Mouse (Mus musculus): Measurements from ENCODE around the gene Vinac1. TPM values are rescaled to one million over a fixed set of nuclear protein-coding genes. Genes with fewer than 3 reads are reported as not detected.

Gene Vinac1
- total and polyA plus RNA-seq, 2 experiments from 2014 or later, result 1.1 to 1.8 TPM

GRCm38 (mm10) chr2:129065437-129066282 lies 17.7 kb upstream of the Vinac1 start, which contains the start of gene Ttl:
Ttl (plus strand) TSS chr2:129065942.
- Histone ChIP-seq H3K36me3 (ENCODE audit: insufficient read depth, low read length) (peaks cover 9% of the 10 kb centered on the region), H3K4me1 (ENCODE audit: insufficient read depth, low read length) (peaks cover 12% of the 10 kb centered on the region), H3K27ac (ENCODE audit: low read depth, low read length) (peak within 1 kb of the TSS; percentile 72), H3K9me3 (ENCODE audit: low read length) (no peaks in the 10 kb centered on the region), H3K27me3 (ENCODE audit: insufficient read depth, low read length) (no peaks in the 10 kb centered on the region), H3K9ac (replicated peaks; ENCODE audit: low read length, poor library complexity, severe bottlenecking) (peak within 1 kb of the TSS; percentile 78), H3K4me3 (ENCODE audit: low read depth, low read length) (peak within 1 kb of the TSS; percentile 75), H3K4me2 (ENCODE audit: low read depth, low read length, poor library complexity, severe bottlenecking) (peak within 1 kb of the TSS; percentile 71)
- WGBS, result under 1% methylated on average over 62 of the region's 62 CpGs
- ATAC-seq (ENCODE audit: low FRiP score) (peak; percentile 94), DNase-seq (ENCODE audit: low spot score) (peak; percentile 78)
- no peak for TF ChIP-seq CTCF (IDR thresholded peaks at IDR 0.05)

GRCm38 (mm10) chr2:129061456-129062059 lies 13.6 kb upstream of the Vinac1 start:
- ATAC-seq (ENCODE audit: low FRiP score) (no peak), DNase-seq (ENCODE audit: low spot score) (no peak)
- no peak for TF ChIP-seq CTCF (IDR thresholded peaks at IDR 0.05)
- no peak overlapping the region for H3K4me2 ChIP-seq (ENCODE audit: low read depth, low read length, poor library complexity, severe bottlenecking)
- no peak overlapping the region for H3K4me3 ChIP-seq (ENCODE audit: low read depth, low read length)
- no peaks in the 10 kb centered on the region for H3K36me3 ChIP-seq (ENCODE audit: insufficient read depth, low read length)
- H3K27ac ChIP-seq (ENCODE audit: low read depth, low read length), result no peak overlapping the region
- H3K27me3 ChIP-seq (ENCODE audit: insufficient read depth, low read length), result no peaks in the 10 kb centered on the region
- H3K9me3 ChIP-seq (ENCODE audit: low read length), result no peaks in the 10 kb centered on the region
- 76% methylated on average over 10 of the region's 10 CpGs for WGBS
- H3K4me1 ChIP-seq (ENCODE audit: insufficient read depth, low read length), result no peaks in the 10 kb centered on the region
- H3K9ac ChIP-seq (replicated peaks; ENCODE audit: low read length, poor library complexity, severe bottlenecking), result no peak overlapping the region

DNA sequence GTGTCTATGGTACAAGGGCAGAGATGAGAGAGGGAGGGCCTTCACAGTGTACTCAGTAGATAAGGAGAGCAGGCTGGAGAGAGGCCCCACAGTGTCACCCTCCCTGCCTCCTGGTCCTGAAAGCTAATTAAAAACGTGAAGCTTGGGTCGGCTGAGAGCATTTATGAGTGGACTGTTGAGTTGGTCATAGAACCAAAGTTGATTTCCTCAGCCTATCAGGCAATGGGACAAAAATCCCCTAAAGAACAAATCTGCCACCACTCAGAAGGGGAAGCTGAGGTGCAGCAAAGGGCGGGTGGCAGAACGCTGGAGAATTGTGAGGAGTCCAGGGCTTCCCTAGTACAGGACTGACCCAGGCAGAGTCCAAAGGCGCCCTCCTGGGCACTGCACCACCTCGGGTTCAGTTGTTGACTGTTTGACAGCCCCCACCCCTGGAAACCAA lies 10.0 kb upstream of the Vinac1 start:
- DNase-seq (ENCODE audit: low spot score) (no peak), ATAC-seq (ENCODE audit: low FRiP score) (no peak)
- TF ChIP-seq CTCF (IDR thresholded peaks at IDR 0.05), result no peak
- 90% methylated on average over 6 of the region's 6 CpGs for WGBS
- Histone ChIP-seq H3K4me2 (ENCODE audit: low read depth, low read length, poor library complexity, severe bottlenecking) (no peak overlapping the region), H3K9ac (replicated peaks; ENCODE audit: low read length, poor library complexity, severe bottlenecking) (no peak overlapping the region), H3K4me1 (ENCODE audit: insufficient read depth, low read length) (no peaks in the 10 kb centered on the region), H3K36me3 (ENCODE audit: insufficient read depth, low read length) (no peaks in the 10 kb centered on the region), H3K9me3 (ENCODE audit: low read length) (no peaks in the 10 kb centered on the region), H3K27ac (ENCODE audit: low read depth, low read length) (no peak overlapping the region), H3K27me3 (ENCODE audit: insufficient read depth, low read length) (no peaks in the 10 kb centered on the region), H3K4me3 (ENCODE audit: low read depth, low read length) (no peak overlapping the region)

DNA sequence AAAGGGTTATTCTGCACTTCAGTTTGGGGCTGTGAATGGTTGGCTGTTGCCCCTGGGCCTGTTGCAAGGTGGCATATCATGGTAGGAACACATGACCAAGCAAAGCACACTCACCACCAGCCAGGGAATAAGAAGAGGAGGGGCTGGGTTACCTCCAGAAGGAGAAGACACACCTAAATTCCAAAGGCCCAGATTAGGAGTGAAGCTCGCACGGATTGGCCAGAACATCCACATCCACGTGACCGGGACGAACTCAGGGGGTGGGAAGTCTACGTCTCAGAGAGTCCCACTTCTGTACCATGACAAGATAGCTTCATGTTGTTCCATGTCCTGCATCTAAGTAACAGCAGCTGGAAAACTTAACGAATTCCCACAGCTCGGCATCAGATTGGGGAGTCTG lies 9.3 kb upstream of the Vinac1 start:
- WGBS, result 95% methylated on average over 8 of the region's 8 CpGs
- H3K9ac ChIP-seq (replicated peaks; ENCODE audit: low read length, poor library complexity, severe bottlenecking), result no peak overlapping the region
- ATAC-seq (ENCODE audit: low FRiP score), result no peak

DNA sequence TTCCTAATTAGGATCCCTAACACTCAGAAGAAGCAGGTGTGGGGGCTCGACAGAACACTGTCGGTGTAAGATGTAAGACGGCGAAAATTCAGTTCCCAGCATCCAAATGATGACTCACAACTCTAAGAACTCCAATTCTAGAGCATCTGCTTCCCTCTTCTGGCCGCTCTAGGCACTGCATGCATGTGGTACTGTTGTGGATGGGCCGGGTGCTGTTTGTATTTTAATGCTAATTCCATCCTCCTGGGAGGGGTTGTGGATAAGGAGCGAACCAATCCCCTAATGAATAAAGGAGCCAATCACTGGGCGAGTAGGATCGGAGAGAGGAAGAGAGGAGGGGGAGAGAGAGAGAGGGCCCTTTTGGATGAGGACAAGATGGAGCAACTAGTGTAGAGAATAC lies 8.6 kb upstream of the Vinac1 start:
- no peak overlapping the region for H3K27ac ChIP-seq (ENCODE audit: low read depth, low read length)
- H3K9ac ChIP-seq (replicated peaks; ENCODE audit: low read length, poor library complexity, severe bottlenecking), result no peak overlapping the region
- H3K9me3 ChIP-seq (ENCODE audit: low read length), result no peaks in the 10 kb centered on the region
- no peak overlapping the region for H3K4me3 ChIP-seq (ENCODE audit: low read depth, low read length)
- ATAC-seq (ENCODE audit: low FRiP score), result no peak
- 42% methylated on average over 9 of the region's 9 CpGs for WGBS
- peak; percentile 53 for TF ChIP-seq CTCF (IDR thresholded peaks at IDR 0.05)
- no peaks in the 10 kb centered on the region for H3K4me1 ChIP-seq (ENCODE audit: insufficient read depth, low read length)
- no peak overlapping the region for H3K4me2 ChIP-seq (ENCODE audit: low read depth, low read length, poor library complexity, severe bottlenecking)
- no peaks in the 10 kb centered on the region for H3K27me3 ChIP-seq (ENCODE audit: insufficient read depth, low read length)
- no peaks in the 10 kb centered on the region for H3K36me3 ChIP-seq (ENCODE audit: insufficient read depth, low read length)
- DNase-seq (ENCODE audit: low spot score), result no peak

More for the DNA sequence above, 9.3 kb upstream of the Vinac1 start:
- no peak overlapping the region for H3K4me2 ChIP-seq (ENCODE audit: low read depth, low read length, poor library complexity, severe bottlenecking)
- TF ChIP-seq CTCF (IDR thresholded peaks at IDR 0.05), result no peak
- DNase-seq (ENCODE audit: low spot score), result no peak
- H3K27me3 ChIP-seq (ENCODE audit: insufficient read depth, low read length), result no peaks in the 10 kb centered on the region
- no peak overlapping the region for H3K27ac ChIP-seq (ENCODE audit: low read depth, low read length)
- H3K9me3 ChIP-seq (ENCODE audit: low read length), result no peaks in the 10 kb centered on the region
- no peak overlapping the region for H3K4me3 ChIP-seq (ENCODE audit: low read depth, low read length)
- H3K36me3 ChIP-seq (ENCODE audit: insufficient read depth, low read length), result no peaks in the 10 kb centered on the region
- H3K4me1 ChIP-seq (ENCODE audit: insufficient read depth, low read length), result no peaks in the 10 kb centered on the region

- Histone ChIP-seq H3K27ac (ENCODE audit: low read depth, low read length) (no peak overlapping the region), H3K4me2 (ENCODE audit: low read depth, low read length, poor library complexity, severe bottlenecking) (no peak overlapping the region), H3K4me3 (ENCODE audit: low read depth, low read length) (no peak overlapping the region), H3K4me1 (ENCODE audit: insufficient read depth, low read length) (no peaks in the 10 kb centered on the region), H3K9ac (replicated peaks; ENCODE audit: low read length, poor library complexity, severe bottlenecking) (no peak overlapping the region), H3K9me3 (ENCODE audit: low read length) (no peaks in the 10 kb centered on the region), H3K27me3 (ENCODE audit: insufficient read depth, low read length) (no peaks in the 10 kb centered on the region), H3K36me3 (ENCODE audit: insufficient read depth, low read length) (no peaks in the 10 kb centered on the region)
- WGBS, result 91% methylated on average over 6 of the region's 6 CpGs
- no peak for TF ChIP-seq CTCF (IDR thresholded peaks at IDR 0.05)
- ATAC-seq (ENCODE audit: low FRiP score) (no peak), DNase-seq (ENCODE audit: low spot score) (no peak)
Measured at GRCm38 (mm10) chr2:129055741-129056140, 7.8 kb upstream of the Vinac1 start.

Measured in midbrain, postnatal 0 days (tissue).